In the genomic region with DNA sequence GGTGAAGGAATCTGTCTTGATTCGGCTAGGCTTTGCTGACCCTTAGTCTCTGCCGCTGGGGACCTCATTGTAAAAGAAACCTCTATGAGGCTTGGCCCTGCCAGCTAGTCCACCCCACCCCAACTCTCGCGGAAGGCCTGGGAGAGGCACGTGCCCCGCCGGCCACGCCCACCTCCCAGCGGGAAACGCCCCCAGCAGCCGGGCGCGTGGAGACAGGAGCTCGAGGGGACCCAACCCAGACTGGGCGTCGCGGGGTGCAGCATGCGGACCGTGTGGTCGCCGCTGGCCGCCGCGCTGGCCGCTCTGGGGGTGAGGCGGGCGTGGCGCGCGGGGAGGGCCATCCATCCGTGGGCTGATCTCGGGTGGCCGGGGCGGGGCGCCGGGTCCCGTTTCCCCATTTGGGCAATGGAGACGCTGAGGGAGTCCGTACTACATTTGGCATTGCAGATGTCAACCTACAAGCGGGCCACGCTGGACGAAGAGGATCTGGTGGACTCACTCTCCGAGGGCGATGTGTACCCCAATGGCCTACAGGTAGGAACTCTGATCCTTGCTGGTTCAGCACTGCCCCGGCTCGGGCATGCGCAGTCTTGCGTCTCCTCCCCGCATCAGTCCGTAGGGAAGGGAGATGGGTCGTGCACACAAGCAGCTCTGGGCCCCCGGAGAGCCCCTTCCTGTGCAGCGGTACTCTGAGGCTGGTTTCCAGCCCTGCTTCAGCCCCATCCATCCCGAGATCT, we compare ENCODE assay signal across 8 mouse cellular contexts. TPM values are rescaled to one million over a fixed set of nuclear protein-coding genes. Genes with fewer than 3 reads are reported as not detected.
DNase-seq lines count a peak whose midpoint lies in the region; ATAC-seq lines count a peak whose summit lies in the region.

No protein-coding gene starts in this region.

- DNase-seq in left cerebral cortex, postnatal 4 days, result peak; percentile 67
- DNase-seq in left cerebral cortex, adult 8-10 months (ENCODE audit: low spot score in 2 of 2), result no peak
- peak; percentile 90 for DNase-seq in embryonic facial prominence, embryonic 14.5 days (ENCODE audit: low spot score)
- peak; percentile 70 for DNase-seq in kidney, adult 9 months
- DNase-seq in thymus, postnatal 10 days (ENCODE audit: low spot score in 2 of 2), result peak; percentile 50 to 69

- H3K4me1 ChIP-seq in embryonic facial prominence, embryonic 14.5 days (ENCODE audit: control insufficient read depth, insufficient read depth, low read length), result peaks cover 38% of the 10 kb centered on the region
- H3K4me1 ChIP-seq in heart, embryonic 11.5 days (ENCODE audit: control insufficient read depth, insufficient read depth, low read length), result peaks cover 37% of the 10 kb centered on the region
- peaks cover 37% of the 10 kb centered on the region for H3K4me1 ChIP-seq in lung, embryonic 15.5 days
- H3K4me1 ChIP-seq in neural tube, embryonic 15.5 days, result peaks cover 39% of the 10 kb centered on the region

- ATAC-seq in embryonic facial prominence, embryonic 14.5 days (ENCODE audit: low read depth), result peak; percentile 80
- peak; percentile 84 for ATAC-seq in heart, embryonic 11.5 days (replicated peaks; ENCODE audit: insufficient number of reproducible peaks, low FRiP score, low TSS enrichment)
- ATAC-seq in lung, embryonic 15.5 days (ENCODE audit: borderline replicate concordance, extremely low read depth, low FRiP score, low TSS enrichment), result peak; percentile 65; the same call in 1 of the 2 replicates
- peak; percentile 84 for ATAC-seq in neural tube, embryonic 15.5 days (ENCODE audit: low FRiP score)

- WGBS in embryonic facial prominence, embryonic 14.5 days, result 1% methylated on average over 32 of the region's 54 CpGs
- WGBS in heart, embryonic 11.5 days (ENCODE audit: insufficient replicate concordance), result 1% methylated on average over 51 of the region's 54 CpGs
- WGBS in lung, embryonic 15.5 days, result 3% methylated on average over 54 of the region's 54 CpGs
- 1% methylated on average over 53 of the region's 54 CpGs for WGBS in neural tube, embryonic 15.5 days

- peak overlapping the region; percentile 97 for H3K4me2 ChIP-seq in embryonic facial prominence, embryonic 14.5 days (ENCODE audit: low read depth, low read length)
- peak overlapping the region; percentile 88 for H3K4me2 ChIP-seq in heart, embryonic 11.5 days
- peak overlapping the region; percentile 96 for H3K4me2 ChIP-seq in lung, embryonic 15.5 days
- peak overlapping the region; percentile 98 for H3K4me2 ChIP-seq in neural tube, embryonic 15.5 days

- no peaks in the 10 kb centered on the region for H3K9me3 ChIP-seq in embryonic facial prominence, embryonic 14.5 days (ENCODE audit: control insufficient read depth, low read length)
- no peaks in the 10 kb centered on the region for H3K9me3 ChIP-seq in heart, embryonic 11.5 days (replicated peaks; ENCODE audit: control insufficient read depth, low read length)
- H3K9me3 ChIP-seq in lung, embryonic 15.5 days, result no peaks in the 10 kb centered on the region
- H3K9me3 ChIP-seq in neural tube, embryonic 15.5 days (replicated peaks), result no peaks in the 10 kb centered on the region

- peak overlapping the region; percentile 71 for H3K9ac ChIP-seq in embryonic facial prominence, embryonic 14.5 days (ENCODE audit: low read depth, low read length)
- peak overlapping the region; percentile 71 for H3K9ac ChIP-seq in heart, embryonic 11.5 days (ENCODE audit: low read depth, low read length)
- peak overlapping the region; percentile 37 for H3K9ac ChIP-seq in lung, embryonic 15.5 days
- peak overlapping the region; percentile 63 for H3K9ac ChIP-seq in neural tube, embryonic 15.5 days (replicated peaks)

- no peaks in the 10 kb centered on the region for H3K27me3 ChIP-seq in embryonic facial prominence, embryonic 14.5 days (replicated peaks; ENCODE audit: control insufficient read depth, insufficient read depth, low read length)
- no peaks in the 10 kb centered on the region for H3K27me3 ChIP-seq in heart, embryonic 11.5 days (ENCODE audit: control insufficient read depth, insufficient read depth, low read length)
- H3K27me3 ChIP-seq in lung, embryonic 15.5 days, result peaks cover 19% of the 10 kb centered on the region
- no peaks in the 10 kb centered on the region for H3K27me3 ChIP-seq in neural tube, embryonic 15.5 days (replicated peaks)

- intact Hi-C loops in left cerebral cortex, postnatal 4 days (cut with DNase I), result no loop called here

- H3K4me3 ChIP-seq in embryonic facial prominence, embryonic 14.5 days (ENCODE audit: low read depth, low read length), result peak overlapping the region; percentile 59
- peak overlapping the region; percentile 44 for H3K4me3 ChIP-seq in heart, embryonic 11.5 days (ENCODE audit: low read depth, low read length)
- H3K4me3 ChIP-seq in lung, embryonic 15.5 days, result peak overlapping the region; percentile 44
- peak overlapping the region; percentile 58 for H3K4me3 ChIP-seq in neural tube, embryonic 15.5 days (replicated peaks)

- no peaks in the 10 kb centered on the region for H3K36me3 ChIP-seq in embryonic facial prominence, embryonic 14.5 days (ENCODE audit: control insufficient read depth, insufficient read depth, low read length)
- no peaks in the 10 kb centered on the region for H3K36me3 ChIP-seq in heart, embryonic 11.5 days (ENCODE audit: control insufficient read depth, insufficient read depth, low read length)
- no peaks in the 10 kb centered on the region for H3K36me3 ChIP-seq in lung, embryonic 15.5 days
- no peaks in the 10 kb centered on the region for H3K36me3 ChIP-seq in neural tube, embryonic 15.5 days

- H3K27ac ChIP-seq in embryonic facial prominence, embryonic 14.5 days (replicated peaks; ENCODE audit: low read depth, low read length), result peak overlapping the region; percentile 17
- H3K27ac ChIP-seq in heart, embryonic 11.5 days (ENCODE audit: low read depth, low read length), result peak overlapping the region; percentile 32; the same call in 1 of the 2 replicates
- no peak overlapping the region; the same call in 1 of the 2 replicates for H3K27ac ChIP-seq in lung, embryonic 15.5 days
- no peak overlapping the region for H3K27ac ChIP-seq in neural tube, embryonic 15.5 days (replicated peaks)

RNA-seq across cellular contexts. Expression of a gene that starts 51.5 kb away (rescaled TPM):
- 10 to 100 TPM; 47.3 to 49.5 TPM for total RNA-seq in left cerebral cortex, postnatal 4 days (2021)
- 10 to 100 TPM; 81.0 to 85.8 (median 83.3) TPM for total RNA-seq in left cerebral cortex, adult 8-10 months (2022)
- polyA plus RNA-seq in embryonic facial prominence, embryonic 14.5 days (2014; fragmentation: Nextera tagmentation; extraction: Ambion mirVana), result 57.8 and 62.1 TPM in 2 replicates
- 129 and 157 TPM in 2 replicates for polyA plus RNA-seq in heart, embryonic 11.5 days (2014; fragmentation: Nextera tagmentation; extraction: Ambion mirVana)
- 31.1 and 48.4 TPM in 2 replicates for polyA plus RNA-seq in lung, embryonic 15.5 days (2015; fragmentation: Nextera tagmentation; extraction: Ambion mirVana)
- polyA plus RNA-seq in neural tube, embryonic 15.5 days (2015; fragmentation: Nextera tagmentation; extraction: Ambion mirVana), result 23.0 TPM in 2 replicates

Comparison
In these comparisons a context has a peak if more than half of its experiments do, and no peak if none do; other contexts are left out.
1. DNase-seq: peak in left cerebral cortex, postnatal 4 days (single experiment), embryonic facial prominence, embryonic 14.5 days (single experiment), kidney, adult 9 months (single experiment) and thymus, postnatal 10 days (2 of 2); none in left cerebral cortex, adult 8-10 months (0 of 2).
2. H3K27ac ChIP-seq: peak in embryonic facial prominence, embryonic 14.5 days (single experiment) and heart, embryonic 11.5 days (single experiment); none in lung, embryonic 15.5 days (single experiment) and neural tube, embryonic 15.5 days (single experiment).
3. Peak in every context shown above with its lines, with median percentiles within 50 percentile points of each other: ATAC-seq, H3K4me2 ChIP-seq, H3K4me3 ChIP-seq and H3K9ac ChIP-seq.